Mouse (Mus musculus): Measurements from ENCODE around the gene Maml1.

GRCm38 (mm10) chr11:50252684-50253265 is 39.3 kb downstream of the Maml1 start:
- no peak for TF ChIP-seq CTCF (conservative IDR thresholded peaks at IDR 0.05; ENCODE audit: low read length)
- TF ChIP-seq POU5F1 (IDR thresholded peaks at IDR 0.05; ENCODE audit: borderline replicate concordance, low read length) = no peak
- no peak for TF ChIP-seq NANOG (IDR thresholded peaks at IDR 0.05; ENCODE audit: borderline replicate concordance, low read length)

All from E14TG2a.4 (cell line).